ENCODE assay signal across 18 mouse cellular contexts in genomic region chr1:56360857-56361256, GRCm38 (mm10).
"Had no signal": no experiment of that assay in that cellular context is flagged by ENCODE, and none has a peak within 500 bp of the region (broad histone marks: within the 10 kb centered on the region; RNA-seq: fewer than 3 reads in every experiment).

No protein-coding gene starts in this region.

- H3K4me1 ChIP-seq: liver, embryonic 15.5 days; lung, embryonic 15.5 days; megakaryocyte, embryonic 14.5 days; midbrain, embryonic 15.5 days; neural tube, embryonic 12.5 days; stomach, embryonic 15.5 days had no signal

- H3K9ac ChIP-seq: liver, embryonic 15.5 days; liver, postnatal 0 days; lung, embryonic 15.5 days; midbrain, embryonic 15.5 days; neural tube, embryonic 12.5 days; stomach, embryonic 15.5 days had no signal

- ATAC-seq: liver, postnatal 0 days; lung, postnatal 0 days; midbrain, embryonic 15.5 days had no signal

- H3K4me3 ChIP-seq: liver, embryonic 15.5 days; lung, embryonic 15.5 days; megakaryocyte, embryonic 14.5 days; midbrain, embryonic 15.5 days; neural tube, embryonic 12.5 days; stomach, embryonic 15.5 days had no signal

- H3K36me3 ChIP-seq: liver, embryonic 15.5 days; lung, embryonic 15.5 days; midbrain, embryonic 15.5 days; neural tube, embryonic 12.5 days; stomach, embryonic 15.5 days had no signal

- DNase-seq: liver, postnatal 0 days; lung, adult 2 months; lung, postnatal 14 days; lung, postnatal 36 days; right cerebral cortex, postnatal 14 days; thymus, adult 2 months; thymus, postnatal 25 days; thymus, postnatal 4 days had no signal

- H3K4me2 ChIP-seq: liver, embryonic 15.5 days; lung, embryonic 15.5 days; midbrain, embryonic 11.5 days; midbrain, embryonic 15.5 days; neural tube, embryonic 12.5 days; stomach, embryonic 15.5 days had no signal

- H3K27ac ChIP-seq: liver, embryonic 15.5 days; lung, embryonic 15.5 days; macrophage; midbrain, embryonic 15.5 days; neural tube, embryonic 12.5 days; stomach, embryonic 15.5 days; stomach, postnatal 0 days had no signal

- H3K9me3 ChIP-seq: liver, embryonic 15.5 days; lung, embryonic 15.5 days; megakaryocyte, embryonic 14.5 days; midbrain, embryonic 15.5 days; neural tube, embryonic 12.5 days; stomach, embryonic 15.5 days had no signal

- H3K27me3 ChIP-seq: liver, embryonic 15.5 days; lung, embryonic 15.5 days; megakaryocyte, embryonic 14.5 days; midbrain, embryonic 15.5 days; neural tube, embryonic 12.5 days; stomach, embryonic 15.5 days had no signal
